Mouse (Mus musculus) layer of hippocampus, adult 2 months (tissue): ENCODE results near the gene Kpna6. TPM values are rescaled to one million over a fixed set of nuclear protein-coding genes. Genes with fewer than 3 reads are reported as not detected.

Experiments
- DNase-seq, 2 experiments: peaks; one replicate each; pipeline ENCODE4 v3.0.0; 2022; ENCODE audit warnings: low spot score in 2 of 2
- H3K27ac ChIP-seq: fragments of 200-600 bp; 2 replicates; pipeline ENCODE4 v1.8.1; 2022
- H3K4me3 ChIP-seq: fragments of 200-600 bp; 2 replicates; pipeline ENCODE4 v1.8.1; 2022; ENCODE audit warnings: mild to moderate bottlenecking
- CTCF ChIP-seq: fragments of 200-600 bp; conservative IDR thresholded peaks from 2 replicates; pipeline ENCODE4 v1.8.1; 2022; ENCODE audit warnings: antibody characterized with exemption, mild to moderate bottlenecking, moderate library complexity
- microRNA-seq, 2 experiments: library from miRNA; unstranded; fragments of <30 nt; microRNA quantifications; one replicate each; pipeline ENCODE4 v1.2.0; 2021
- total RNA-seq, 2 experiments: library from RNA; stranded (reverse); gene quantifications; 2 replicates each; pipeline ENCODE4 v1.2.3; 2021

The Kpna6 gene
- total RNA-seq, 2 experiments from 2014 or later: 88.7 to 97.9 TPM

GRCm38 (mm10) chr4:129600233-129601158 lies 72.1 kb downstream of the Kpna6 start, which contains the start of the genes Eif3i and Tmem234:
Eif3i (minus strand) TSS chr4:129600648.
Tmem234 (plus strand) TSS chr4:129600668.
- peak; percentile 87 to 88 for DNase-seq
- peak within 1 kb of the TSS; percentile 88 for H3K27ac ChIP-seq
- H3K4me3 ChIP-seq: peak within 1 kb of the TSS; percentile 79
- peak; percentile 45 for TF ChIP-seq CTCF

Small RNAs within 50 kb of the gene (microRNA-seq; reads per million reads assigned to microRNA genes)
- gene Mir7016: 2.6 to 3.5 reads per million in 2 experiments

Other genes starting within 250 kb of the Kpna6 start
- gene Zbtb8b, start 231.9 kb downstream of the Kpna6 start, total RNA-seq: 1 to 10 TPM; 3.9 to 4.0 TPM
- gene Bsdc1, start 211.2 kb downstream of the Kpna6 start, total RNA-seq: 10 to 100 TPM; 56.2 to 62.7 TPM
- under 1 TPM in 1 of 2 experiments, not detected in 1; 0.38 TPM for gene Tssk3, start 181.7 kb downstream of the Kpna6 start, total RNA-seq
- not detected for gene Fam229a, start 181.6 kb downstream of the Kpna6 start, total RNA-seq
- 100 to 1,000 TPM in 1 of 2 experiments, 10 to 100 TPM in 1; 94.6 to 103 TPM for gene Marcksl1, start 159.2 kb downstream of the Kpna6 start, total RNA-seq
- 10 to 100 TPM; 48.9 to 49.8 TPM for gene Hdac1, start 130.1 kb downstream of the Kpna6 start, total RNA-seq
- 1 to 10 TPM; 2.8 to 6.2 TPM for gene Lck, start 99.1 kb downstream of the Kpna6 start, total RNA-seq
- gene Fam167b, start 94.2 kb downstream of the Kpna6 start, total RNA-seq: under 1 TPM; 0.41 to 0.83 TPM
- gene Eif3i, start 72.1 kb downstream of the Kpna6 start, total RNA-seq: 100 to 1,000 TPM; 117 to 120 TPM
- 10 to 100 TPM; 83.1 to 86.2 TPM for gene Tmem234, start 72.1 kb downstream of the Kpna6 start, total RNA-seq
- 1 to 10 TPM; 5.7 to 7.4 TPM for gene Dcdc2b, start 58.5 kb downstream of the Kpna6 start, total RNA-seq
- 10 to 100 TPM; 31.5 to 34.3 TPM for gene Iqcc, start 53.7 kb downstream of the Kpna6 start, total RNA-seq
- 10 to 100 TPM; 70.2 to 81.0 TPM for gene Ccdc28b, start 48.8 kb downstream of the Kpna6 start, total RNA-seq
- gene Txlna, start 31.7 kb downstream of the Kpna6 start, total RNA-seq: 10 to 100 TPM; 49.7 to 51.3 TPM
- 10 to 100 TPM; 14.6 TPM for gene Tmem39b, start 24.1 kb upstream of the Kpna6 start, total RNA-seq
- gene Khdrbs1, start 69.5 kb upstream of the Kpna6 start, total RNA-seq: 10 to 100 TPM; 87.4 to 92.5 TPM
- gene Ptp4a2, start 138.5 kb upstream of the Kpna6 start, total RNA-seq: 100 to 1,000 TPM; 134 to 137 TPM